Mouse (Mus musculus): ENCODE measurements at regions not wholly inside any gene's neighbourhood (a gene's known extent, or its start where the extent isn't known, plus 50 kb on each side); places are given as distances from the start of the nearest gene placed in this dataset.

- Histone ChIP-seq H3K36me3 (ENCODE audit: poor library complexity, severe bottlenecking) (no peaks in the 10 kb centered on the region), H3K27ac (no peak overlapping the region), H3K9me3 (replicated peaks) (no peaks in the 10 kb centered on the region), H3K9ac (no peak overlapping the region), H3K27me3 (no peaks in the 10 kb centered on the region), H3K4me2 (no peak overlapping the region), H3K4me3 (no peak overlapping the region), H3K4me1 (no peaks in the 10 kb centered on the region)
- WGBS, result 75% methylated on average over 1 of the region's 1 CpGs
- no peak for ATAC-seq
Observed at GRCm38 (mm10) chr17:92159325-92159724, 1039.5 kb upstream of the Adcyap1 start.

- H3K36me3 ChIP-seq (ENCODE audit: poor library complexity, severe bottlenecking), result no peaks in the 10 kb centered on the region
- ATAC-seq, result no peak
- H3K9me3 ChIP-seq (replicated peaks), result no peaks in the 10 kb centered on the region
- H3K4me2 ChIP-seq, result no peak overlapping the region
- no peak overlapping the region for H3K27ac ChIP-seq
- WGBS, result 68% methylated on average over 1 of the region's 1 CpGs
- H3K9ac ChIP-seq, result no peak overlapping the region
- no peak overlapping the region for H3K4me3 ChIP-seq
- H3K4me1 ChIP-seq, result no peaks in the 10 kb centered on the region
- no peaks in the 10 kb centered on the region for H3K27me3 ChIP-seq
Observed at GRCm38 (mm10) chr17:92185740-92186139, 1013.1 kb upstream of the Adcyap1 start.

GRCm38 (mm10) chr17:92210730-92211129 is 988.1 kb upstream of the Adcyap1 start:
- Histone ChIP-seq H3K27ac (no peak overlapping the region), H3K36me3 (ENCODE audit: poor library complexity, severe bottlenecking) (no peaks in the 10 kb centered on the region), H3K9ac (no peak overlapping the region), H3K27me3 (no peaks in the 10 kb centered on the region), H3K4me3 (no peak overlapping the region), H3K4me2 (no peak overlapping the region), H3K4me1 (no peaks in the 10 kb centered on the region), H3K9me3 (replicated peaks) (no peaks in the 10 kb centered on the region)
- ATAC-seq, result peak; percentile 80; the same call in 1 of the 2 replicates

- no peak for ATAC-seq
- no peaks in the 10 kb centered on the region for H3K4me1 ChIP-seq
- H3K9me3 ChIP-seq (replicated peaks), result no peaks in the 10 kb centered on the region
- H3K4me3 ChIP-seq, result no peak overlapping the region
- 54% methylated on average over 2 of the region's 2 CpGs for WGBS
- H3K27ac ChIP-seq, result no peak overlapping the region
- H3K36me3 ChIP-seq (ENCODE audit: poor library complexity, severe bottlenecking), result no peaks in the 10 kb centered on the region
- no peak overlapping the region for H3K9ac ChIP-seq
- H3K27me3 ChIP-seq, result no peaks in the 10 kb centered on the region
- H3K4me2 ChIP-seq, result no peak overlapping the region
Observed at GRCm38 (mm10) chr17:92216464-92216863, 982.4 kb upstream of the Adcyap1 start.

Measured in forebrain, embryonic 13.5 days (tissue).